Mouse (Mus musculus) T-cell, adult 2 months (primary cell): Measurements from ENCODE around the gene Pde4d.

Experiments used
- DNase-seq: peaks from one replicate; pipeline ENCODE4 v3.0.0; 2022; ENCODE audit warnings: low spot score

The Pde4d gene

GRCm38 (mm10) chr13:109694293-109694692 is 1244.5 kb downstream of the Pde4d start:
- DNase-seq: no peak

DNA sequence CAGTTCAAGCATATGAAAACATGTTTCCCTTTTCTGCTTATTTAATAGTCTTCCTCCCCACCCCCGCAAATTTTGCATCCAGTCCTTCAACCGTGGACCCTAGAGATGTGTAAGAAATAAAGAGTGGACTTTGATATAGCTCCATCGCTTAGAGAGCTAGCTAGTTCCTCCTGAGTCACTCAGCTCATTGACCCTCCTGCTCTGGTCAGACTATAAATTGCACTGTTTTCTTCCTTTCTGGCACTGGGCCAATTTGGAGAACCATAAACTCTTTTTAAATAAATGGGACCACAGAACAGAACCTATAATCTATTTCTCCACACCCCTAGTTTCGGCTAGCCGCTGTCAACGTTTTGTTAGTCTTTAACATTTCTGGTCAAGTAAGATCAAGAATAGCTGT is 1245.3 kb downstream of the Pde4d start:
- no peak for DNase-seq

- no peak for DNase-seq
Observed at GRCm38 (mm10) chr13:109706141-109706540, 1256.4 kb downstream of the Pde4d start.

DNA sequence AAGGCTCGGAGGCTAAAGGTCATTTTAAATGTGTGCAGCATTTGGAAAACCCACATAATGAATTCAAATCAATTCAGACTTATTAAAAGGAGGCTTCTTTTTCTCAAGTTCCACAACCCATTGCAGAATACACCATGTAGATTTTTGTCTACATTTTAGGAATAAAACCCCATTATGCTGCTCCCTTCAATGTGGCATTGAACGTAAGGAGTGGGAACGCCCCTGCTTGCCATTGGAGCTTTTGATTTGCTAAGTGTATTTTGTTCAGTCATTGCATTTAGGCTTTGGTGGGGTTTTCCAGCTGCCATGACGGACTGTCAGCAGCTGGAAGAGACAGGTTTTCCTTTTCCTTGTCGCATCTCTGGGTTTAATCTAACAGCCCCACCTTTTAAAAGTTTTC is 1256.8 kb downstream of the Pde4d start:
- DNase-seq: no peak

DNA sequence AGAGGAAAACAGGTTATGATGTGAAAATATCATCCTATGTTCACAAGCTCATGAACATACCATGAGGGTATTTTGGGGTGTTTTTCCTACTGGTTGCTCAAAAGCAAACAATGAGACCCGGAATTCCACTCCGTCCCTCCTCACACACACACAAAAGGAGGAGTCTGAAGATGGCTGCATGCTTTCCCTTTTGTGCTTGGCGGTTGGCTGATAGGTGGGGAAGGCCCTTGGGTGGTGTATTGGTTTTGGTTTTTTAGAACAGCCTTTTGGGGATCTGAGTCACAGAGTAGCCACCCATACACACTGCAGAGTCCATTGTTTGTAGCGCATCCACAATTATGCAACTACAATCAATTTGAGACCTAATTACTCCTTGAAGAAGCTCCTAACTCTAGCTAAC is 1257.4 kb downstream of the Pde4d start:
- no peak for DNase-seq

- no peak for DNase-seq
Observed at GRCm38 (mm10) chr13:109708326-109708725, 1258.6 kb downstream of the Pde4d start.

GRCm38 (mm10) chr13:109714581-109714980 is 1264.8 kb downstream of the Pde4d start:
- no peak for DNase-seq

DNA sequence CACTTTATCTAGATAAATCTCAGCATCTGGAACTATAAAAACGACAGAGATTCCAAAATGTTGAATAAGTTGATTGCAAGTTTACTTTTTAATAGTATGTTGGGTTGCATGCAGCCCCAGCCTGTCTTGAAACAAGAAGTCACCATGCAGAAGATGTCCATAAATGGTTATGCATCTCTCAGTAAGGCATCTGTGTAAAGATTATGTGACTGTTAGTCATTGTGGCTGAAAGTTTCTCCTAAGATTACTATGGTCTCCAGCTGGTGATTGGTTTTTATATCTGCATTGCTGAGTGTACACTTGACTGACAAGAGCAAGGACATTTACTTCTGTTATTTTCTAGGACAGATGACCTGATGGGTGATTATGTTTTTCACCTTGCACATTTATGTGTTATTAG is 1265.6 kb downstream of the Pde4d start:
- no peak for DNase-seq

DNA sequence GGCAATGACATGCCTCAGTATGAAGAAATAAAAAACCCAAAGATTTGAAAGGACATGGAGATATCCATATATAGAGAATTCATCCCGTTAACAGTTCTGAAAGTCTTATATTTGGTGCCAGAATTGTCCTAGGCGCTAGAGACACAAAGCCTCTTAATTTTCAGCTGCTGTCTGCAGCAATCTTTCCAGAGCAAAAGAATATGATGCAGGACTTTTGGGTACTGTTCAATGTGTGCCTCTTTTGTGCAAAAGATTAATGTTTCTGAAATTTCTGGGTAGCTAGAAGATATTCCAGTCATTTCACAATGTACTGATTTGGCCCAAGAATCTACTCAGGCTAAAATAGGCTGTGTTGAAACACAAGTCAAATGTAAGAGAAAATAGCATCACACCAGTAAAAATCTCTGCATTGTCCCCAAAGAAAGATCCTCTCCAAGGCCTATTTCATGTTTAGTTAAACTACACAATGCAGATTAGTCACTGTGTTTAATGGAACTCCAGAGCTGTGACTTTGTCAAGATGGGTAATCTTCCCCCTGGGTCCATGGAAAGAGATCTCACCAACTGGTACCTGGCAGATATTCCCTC is 1270.5 kb downstream of the Pde4d start:
- DNase-seq: no peak

DNA sequence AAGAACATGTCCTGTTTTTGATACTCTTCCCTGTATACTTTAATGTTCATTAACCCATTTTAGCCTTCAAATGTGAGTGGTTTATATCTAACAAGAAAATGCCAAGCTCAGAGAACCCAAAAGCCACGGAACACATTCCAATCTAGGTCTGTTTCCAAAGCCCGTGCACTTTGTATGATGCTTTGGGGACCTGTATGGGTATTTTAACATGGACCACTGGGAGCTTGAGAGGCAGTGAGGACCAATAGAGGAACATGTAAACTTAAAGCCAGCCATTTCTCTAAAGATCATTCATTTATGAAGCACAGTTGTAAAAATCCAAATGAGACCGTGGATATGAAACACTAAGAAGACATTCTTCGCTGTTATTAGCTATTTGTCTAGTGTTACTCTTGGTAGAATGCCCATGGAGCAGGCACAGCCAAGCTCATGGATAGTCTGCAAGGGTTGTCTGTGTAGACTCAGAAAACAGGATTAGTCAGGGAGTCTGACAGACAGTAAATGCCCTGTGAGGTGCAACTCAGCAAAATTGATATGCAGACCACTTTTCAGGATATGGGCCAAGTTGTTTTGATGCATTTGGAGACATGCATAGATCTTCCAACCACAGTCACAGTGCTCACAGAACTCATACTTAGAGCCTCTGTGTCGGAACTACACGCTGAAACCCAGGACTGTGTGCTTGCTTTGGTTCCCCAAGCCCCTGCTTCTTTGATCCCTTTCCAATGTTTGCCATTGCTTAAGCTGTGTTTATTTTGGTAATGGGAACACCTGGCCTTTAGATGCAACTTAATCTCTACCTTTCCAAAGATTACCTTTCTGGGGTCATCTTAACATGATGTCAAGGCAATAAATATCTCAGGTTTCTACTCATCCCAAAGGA is 1272.7 kb downstream of the Pde4d start:
- DNase-seq: no peak

DNA sequence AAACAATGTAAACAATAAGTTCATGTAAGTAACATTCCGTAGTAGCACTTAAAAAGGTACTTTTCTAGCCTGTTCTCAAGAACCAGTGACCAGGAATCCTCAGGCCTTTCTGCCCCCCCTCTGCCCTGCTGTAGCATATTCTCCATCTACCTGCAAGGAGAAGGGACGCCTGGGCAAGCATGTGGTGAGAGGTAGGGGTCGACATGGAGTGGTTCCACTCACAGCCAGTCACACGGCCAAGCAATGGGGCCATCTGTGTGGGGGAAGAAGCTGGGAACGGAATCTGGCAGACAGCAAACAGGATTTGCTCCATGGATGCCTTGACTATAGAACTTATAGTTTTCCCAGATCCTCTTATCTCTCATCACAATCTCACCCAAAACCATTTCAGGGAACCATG is 1277.6 kb downstream of the Pde4d start:
- DNase-seq: no peak

- DNase-seq: no peak
Observed at GRCm38 (mm10) chr13:109729612-109730011, 1279.9 kb downstream of the Pde4d start.

GRCm38 (mm10) chr13:109732655-109733376 is 1283.1 kb downstream of the Pde4d start:
- no peak for DNase-seq

- no peak for DNase-seq
Observed at GRCm38 (mm10) chr13:109736290-109737078, 1286.7 kb downstream of the Pde4d start.

DNA sequence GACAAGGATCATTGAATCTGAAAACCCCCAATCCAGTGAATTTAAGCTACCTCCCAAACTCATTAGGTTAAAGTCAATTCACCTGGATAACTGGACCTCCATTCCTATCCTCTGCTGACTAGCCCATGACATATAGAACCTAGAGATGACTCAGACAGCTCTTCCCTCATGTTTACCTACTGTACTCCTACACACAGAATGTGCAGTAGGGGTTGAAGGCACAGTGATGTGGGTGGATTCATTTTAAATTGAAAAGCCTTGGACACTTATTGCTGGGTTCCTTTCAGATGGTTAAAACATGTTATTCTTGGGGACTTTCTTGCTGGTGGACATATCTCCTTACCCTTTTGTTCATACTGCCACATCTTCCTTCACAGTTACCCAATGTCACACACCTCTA is 1296.7 kb downstream of the Pde4d start:
- DNase-seq: no peak

DNA sequence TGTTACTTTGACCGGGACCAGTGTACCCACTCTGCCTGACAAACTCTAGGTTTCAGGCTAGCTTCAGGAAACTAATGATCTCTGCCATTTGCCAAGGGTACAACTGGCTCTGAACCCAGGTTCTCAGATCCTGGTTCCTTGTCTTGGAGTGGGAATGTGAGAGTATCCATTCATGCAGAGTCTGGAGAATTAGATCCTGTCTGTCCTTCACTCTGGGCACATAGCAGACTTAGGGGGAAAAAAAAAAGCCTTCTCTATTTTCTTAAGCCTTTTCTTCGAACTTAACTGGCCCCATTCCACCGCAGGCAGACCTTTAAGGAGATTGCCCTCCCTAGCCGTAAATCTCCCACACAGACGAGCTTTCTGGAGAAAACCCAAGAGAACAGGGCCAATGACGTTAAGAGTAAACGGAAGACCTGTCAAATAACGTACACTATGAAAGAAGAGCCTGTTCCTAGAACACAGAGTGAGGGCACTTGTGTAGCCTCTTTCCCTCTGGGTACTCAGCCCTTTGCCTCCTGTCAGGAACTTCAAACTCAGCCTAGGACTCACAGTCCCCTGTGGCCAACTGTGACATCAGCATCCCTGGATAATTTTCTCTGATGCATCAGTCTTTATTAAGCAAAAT is 1302.6 kb downstream of the Pde4d start:
- no peak for DNase-seq

GRCm38 (mm10) chr13:109756854-109757253 is 1307.1 kb downstream of the Pde4d start:
- no peak for DNase-seq

DNA sequence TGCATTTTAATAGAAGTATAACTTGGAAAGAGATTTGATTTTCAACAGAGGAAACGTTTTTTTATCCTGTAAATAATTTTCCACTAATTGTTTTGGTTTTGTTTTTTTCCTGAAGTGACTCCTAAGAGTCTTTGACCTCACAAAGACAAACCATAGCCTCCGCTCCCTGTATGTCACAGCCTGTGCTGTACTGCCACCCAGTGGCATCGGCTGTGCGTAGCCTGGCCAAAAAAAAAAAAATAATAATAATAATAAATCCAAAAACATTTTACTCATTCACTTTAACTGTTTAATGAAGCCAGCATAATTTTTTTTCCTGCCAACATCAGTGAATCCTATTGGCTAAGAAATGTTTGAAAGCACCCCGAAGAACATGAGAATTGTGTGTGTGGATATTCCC is 1309.5 kb downstream of the Pde4d start:
- no peak for DNase-seq

GRCm38 (mm10) chr13:109761081-109761480 is 1311.3 kb downstream of the Pde4d start:
- no peak for DNase-seq

DNA sequence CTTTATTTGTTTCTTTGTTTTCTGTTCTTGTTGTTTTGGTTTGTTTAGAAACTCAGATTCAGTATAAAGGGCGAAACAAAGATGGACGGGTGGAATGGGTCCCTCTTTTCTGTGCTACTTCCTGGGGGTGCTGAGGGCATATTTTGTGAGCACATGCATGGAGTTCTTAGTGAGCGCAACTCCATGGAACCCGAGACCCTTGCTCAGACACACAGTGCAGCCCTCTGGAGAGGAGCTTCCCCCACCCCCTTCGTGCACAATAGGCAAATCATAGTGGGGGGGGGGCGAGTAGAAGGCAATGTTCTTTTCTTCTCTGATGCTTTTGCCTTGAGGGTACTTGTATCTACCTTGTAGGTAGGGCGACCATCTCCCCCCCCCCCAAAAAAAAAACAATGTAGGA is 1325.0 kb downstream of the Pde4d start:
- DNase-seq: no peak

- no peak for DNase-seq
Observed at GRCm38 (mm10) chr13:109775197-109775596, 1325.4 kb downstream of the Pde4d start.

DNA sequence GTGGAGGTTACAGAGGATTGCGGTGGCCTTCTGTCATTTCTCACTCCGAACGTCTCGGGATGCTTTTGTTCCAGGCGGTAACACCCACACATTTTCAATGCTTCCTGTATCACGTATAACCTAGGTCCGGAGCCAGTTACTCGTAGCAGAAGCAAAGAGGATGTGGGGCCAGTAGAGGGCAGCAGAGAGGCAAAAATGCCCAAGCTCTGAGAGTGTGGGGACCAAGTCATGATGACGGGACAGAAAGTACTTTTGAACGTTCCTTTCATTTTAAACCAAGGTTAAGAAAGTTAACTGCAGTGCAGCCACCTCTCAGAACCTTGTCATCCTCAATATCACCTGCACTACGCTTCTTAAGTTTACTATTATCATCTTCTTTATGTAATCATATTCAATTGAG is 1326.4 kb downstream of the Pde4d start:
- peak; percentile 94 for DNase-seq
